Mouse (Mus musculus): ENCODE measurements around the gene Adcy3. TPM values are rescaled to one million over a fixed set of nuclear protein-coding genes. Genes with fewer than 3 reads are reported as not detected.

Gene Adcy3
- total RNA-seq, 2 experiments from 2014 or later = 7.1 to 20.2 TPM

GRCm38 (mm10) chr12:4179671-4180233 is 46.8 kb downstream of the Adcy3 start:
- no peak for DNase-seq
- intact Hi-C loops (cut with DNase I) = no loop called here

GRCm38 (mm10) chr12:4180507-4180906 is 47.6 kb downstream of the Adcy3 start:
- no peak for DNase-seq
- intact Hi-C loops (cut with DNase I) = no loop called here

- intact Hi-C loops (cut with DNase I) = no loop called here
Measured at GRCm38 (mm10) chr12:4184648-4185047, 51.7 kb downstream of the Adcy3 start.

GRCm38 (mm10) chr12:4188171-4189059 is 55.5 kb downstream of the Adcy3 start:
- intact Hi-C loops (cut with DNase I) = no loop called here
- peak; percentile 88 to 91 for DNase-seq

More at GRCm38 (mm10) chr12:4184648-4185047, 51.7 kb downstream of the Adcy3 start:
- DNase-seq = no peak

GRCm38 (mm10) chr12:4189060-4189447 is 56.2 kb downstream of the Adcy3 start:
- DNase-seq = no peak
- intact Hi-C loops (cut with DNase I) = no loop called here

GRCm38 (mm10) chr12:4192514-4192913 is 59.6 kb downstream of the Adcy3 start:
- DNase-seq = no peak
- intact Hi-C loops (cut with DNase I) = no loop called here

GRCm38 (mm10) chr12:4193025-4193740 is 60.3 kb downstream of the Adcy3 start:
- peak in 1 of 2 experiments; percentile 49 for DNase-seq
- intact Hi-C loops (cut with DNase I) = no loop called here

GRCm38 (mm10) chr12:4194643-4195042 is 61.7 kb downstream of the Adcy3 start:
- no peak for DNase-seq
- intact Hi-C loops (cut with DNase I) = no loop called here

GRCm38 (mm10) chr12:4198702-4199101 is 65.8 kb downstream of the Adcy3 start:
- intact Hi-C loops (cut with DNase I) = no loop called here
- no peak for DNase-seq

GRCm38 (mm10) chr12:4199271-4199670 is 66.4 kb downstream of the Adcy3 start:
- no peak for DNase-seq
- intact Hi-C loops (cut with DNase I) = no loop called here

GRCm38 (mm10) chr12:4201454-4202200 is 68.7 kb downstream of the Adcy3 start:
- DNase-seq = peak; percentile 75 to 76
- intact Hi-C loops (cut with DNase I) = no loop called here

GRCm38 (mm10) chr12:4202206-4202605 is 69.3 kb downstream of the Adcy3 start:
- no peak for DNase-seq
- intact Hi-C loops (cut with DNase I) = no loop called here

- no peak for DNase-seq
- intact Hi-C loops (cut with DNase I) = loop anchor here (5.0 kb wide), 1 partner anchor 279 kb away; no protein-coding TSS in a partner anchor
Measured at GRCm38 (mm10) chr12:4206106-4206505, 73.2 kb downstream of the Adcy3 start.

- intact Hi-C loops (cut with DNase I) = loop anchor here (1.0 to 5.0 kb wide), 2 partner anchors 101 to 281 kb away; no protein-coding TSS in a partner anchor
- peak; percentile 71 to 79 for DNase-seq
Measured at GRCm38 (mm10) chr12:4208405-4209133, 75.7 kb downstream of the Adcy3 start.

- DNase-seq = no peak
- intact Hi-C loops (cut with DNase I) = loop anchor here (5.0 kb wide), 1 partner anchor 282 kb away; no protein-coding TSS in a partner anchor
Measured at GRCm38 (mm10) chr12:4209196-4209595, 76.3 kb downstream of the Adcy3 start.

GRCm38 (mm10) chr12:4211174-4211573 is 78.3 kb downstream of the Adcy3 start:
- no peak for DNase-seq
- intact Hi-C loops (cut with DNase I) = no loop called here

GRCm38 (mm10) chr12:4212908-4213307 is 80.0 kb downstream of the Adcy3 start:
- DNase-seq = no peak
- intact Hi-C loops (cut with DNase I) = no loop called here

- intact Hi-C loops (cut with DNase I) = loop anchor here (10.0 kb wide), 1 partner anchor 315 kb away; no protein-coding TSS in a partner anchor
- DNase-seq = no peak
Measured at GRCm38 (mm10) chr12:4230156-4230555, 97.3 kb downstream of the Adcy3 start.

GRCm38 (mm10) chr12:4232777-4233176 is 99.9 kb downstream of the Adcy3 start:
- intact Hi-C loops (cut with DNase I) = loop anchor here (2.0 to 10.0 kb wide), 2 partner anchors 244 to 312 kb away; partner anchors contain the start of gene Ncoa1
- DNase-seq = no peak

Data from heart, postnatal 10 days (tissue).